Mouse (Mus musculus): Measurements from ENCODE around the gene Mettl9. TPM values are rescaled to one million over a fixed set of nuclear protein-coding genes. Genes with fewer than 3 reads are reported as not detected.

The Mettl9 gene
- polyA plus RNA-seq, 1 experiment = 2.3 TPM

DNA sequence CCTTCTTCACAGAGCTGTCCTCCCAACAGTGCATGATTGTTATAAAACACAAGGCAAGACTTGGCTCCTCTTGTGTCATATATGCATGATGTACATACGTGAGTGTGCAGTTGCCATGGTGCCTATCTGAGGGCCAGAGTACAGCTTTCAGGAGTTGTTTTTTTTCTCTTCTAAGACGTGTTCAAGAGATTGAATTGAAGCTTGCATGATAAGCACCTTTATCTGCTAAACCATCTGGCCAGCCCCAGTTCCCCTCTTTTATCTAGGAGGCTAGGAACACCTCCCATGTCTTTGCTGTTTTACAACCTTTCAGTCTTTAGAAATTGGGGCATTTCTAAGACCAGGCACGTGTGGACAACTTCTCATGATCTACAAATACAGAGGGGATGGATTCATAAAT is 77.5 kb downstream of the Mettl9 start:
- Histone ChIP-seq H3K4me1 (ENCODE audit: control insufficient read depth) (peaks cover 9% of the 10 kb centered on the region), H3K27me3 (ENCODE audit: control insufficient read depth) (no peaks in the 10 kb centered on the region), H3K4me3 (replicated peaks) (no peak overlapping the region), H3K9me3 (ENCODE audit: control insufficient read depth, low read length) (no peaks in the 10 kb centered on the region), H3K36me3 (ENCODE audit: control insufficient read depth) (no peaks in the 10 kb centered on the region)
- TF ChIP-seq GATA1 (IDR thresholded peaks at IDR 0.05; ENCODE audit: low read length) (no peak), TAL1 (IDR thresholded peaks at IDR 0.05; ENCODE audit: low read length) (no peak)

DNA sequence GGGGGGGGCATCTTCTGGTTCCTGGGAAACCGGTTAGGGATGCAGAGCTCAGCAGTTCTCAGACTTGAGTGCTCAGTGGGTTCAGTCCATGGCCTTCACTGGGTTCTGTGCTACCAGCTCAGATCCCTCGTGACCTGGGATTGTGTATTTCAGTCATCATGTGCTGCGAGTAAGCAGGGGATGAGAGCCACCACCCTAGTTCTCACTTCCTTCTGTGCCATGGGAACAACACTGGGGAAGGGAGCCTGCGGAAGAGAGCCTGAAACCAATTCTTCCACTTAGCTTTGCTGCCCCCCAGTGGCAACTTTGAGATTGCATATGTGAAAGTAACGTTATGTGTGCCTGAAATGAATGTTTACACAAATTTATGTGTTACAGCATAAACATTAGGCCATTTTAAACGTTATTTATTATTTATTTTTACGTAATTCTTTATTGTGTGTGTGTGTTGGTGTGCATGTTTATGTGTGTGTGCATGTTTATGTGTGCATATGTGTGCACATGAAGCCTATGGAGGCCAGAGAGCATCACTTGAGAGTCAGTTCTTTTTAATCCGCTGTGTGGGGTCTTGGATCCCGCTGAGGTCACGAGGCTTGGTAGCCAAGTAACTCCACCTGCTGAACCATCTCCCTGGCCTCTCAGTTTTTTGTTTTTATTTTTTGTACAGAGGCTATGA is 86.0 kb downstream of the Mettl9 start:
- H3K4me3 ChIP-seq (replicated peaks) = no peak overlapping the region
- no peaks in the 10 kb centered on the region for H3K4me1 ChIP-seq (ENCODE audit: control insufficient read depth)
- H3K9me3 ChIP-seq (ENCODE audit: control insufficient read depth, low read length) = no peaks in the 10 kb centered on the region
- H3K27me3 ChIP-seq (ENCODE audit: control insufficient read depth) = no peaks in the 10 kb centered on the region
- H3K36me3 ChIP-seq (ENCODE audit: control insufficient read depth) = no peaks in the 10 kb centered on the region
- TF ChIP-seq TAL1 (IDR thresholded peaks at IDR 0.05; ENCODE audit: low read length) (no peak), GATA1 (IDR thresholded peaks at IDR 0.05; ENCODE audit: low read length) (no peak)

Other genes with a start within 250 kb of the Mettl9 start
- gene Gm5737, start 222.1 kb upstream of the Mettl9 start, polyA plus RNA-seq (2012) = not detected in 2 replicates
- gene Eef2k, start 191.6 kb upstream of the Mettl9 start, polyA plus RNA-seq (2012) = 24.6 and 28.0 TPM in 2 replicates
- 0.34 and 0.48 TPM in 2 replicates for gene Polr3e, start 116.7 kb upstream of the Mettl9 start, polyA plus RNA-seq (2012)
- 61.1 and 71.7 TPM in 2 replicates for gene Cdr2, start 52.1 kb upstream of the Mettl9 start, polyA plus RNA-seq (2012)
- gene Mfsd13b, start 51.9 kb upstream of the Mettl9 start, polyA plus RNA-seq (2012) = not detected in 2 replicates
- 0.01 and 0.03 TPM in 2 replicates for gene Igsf6, start 40.1 kb downstream of the Mettl9 start, polyA plus RNA-seq (2012)
- gene Otoa, start 47.2 kb downstream of the Mettl9 start, polyA plus RNA-seq (2012) = not detected in 2 replicates